12 mouse cellular contexts compared by ENCODE assay signal in genomic region chr7:110313392-110314055, GRCm38 (mm10).
DNase-seq lines count a peak whose midpoint lies in the region; ATAC-seq and TF ChIP-seq lines count a peak whose summit lies in the region.
"Had no signal": no experiment of that assay in that cellular context is flagged by ENCODE, and none has a peak within 500 bp of the region (broad histone marks: within the 10 kb centered on the region; RNA-seq: fewer than 3 reads in every experiment).

No protein-coding gene starts in this region.

- H3K9ac ChIP-seq in forebrain, embryonic 16.5 days (replicated peaks; ENCODE audit: low read depth, low read length), result no peak overlapping the region
- H3K9ac ChIP-seq: lung, embryonic 14.5 days had no signal

- no peak overlapping the region for H3K4me3 ChIP-seq in gastrocnemius, adult 2 months
- no peak overlapping the region for H3K4me3 ChIP-seq in forebrain, embryonic 16.5 days (replicated peaks; ENCODE audit: low read length)

- H3K4me1 ChIP-seq in forebrain, embryonic 16.5 days (replicated peaks; ENCODE audit: control insufficient read depth, insufficient read depth, low read length), result no peaks in the 10 kb centered on the region

- intact Hi-C loops in gastrocnemius, adult 2 months (cut with DNase I), result no loop called here

- no peak for DNase-seq in gastrocnemius, adult 2 months
- DNase-seq in gastrocnemius, adult 18-20 months (ENCODE audit: low spot score), result no peak
- peak; percentile 72 for DNase-seq in 3134 (ENCODE audit: extremely low read depth, insufficient read length, low spot score)
- no peak for DNase-seq in frontal cortex, postnatal 14 days (ENCODE audit: low spot score in 2 of 2)
- DNase-seq in T-cell, adult 2 months (ENCODE audit: low spot score), result no peak
- DNase-seq: gastrocnemius, postnatal 10 days; heart, postnatal 10 days; kidney, adult 11 months; lung, embryonic 14.5 days had no signal

- H3K27ac ChIP-seq in gastrocnemius, adult 2 months, result peak overlapping the region; percentile 32
- no peak overlapping the region for H3K27ac ChIP-seq in forebrain, embryonic 16.5 days (ENCODE audit: low read length)

- peaks cover 35% of the 10 kb centered on the region for H3K36me3 ChIP-seq in forebrain, embryonic 16.5 days (ENCODE audit: control insufficient read depth, insufficient read depth)

- ATAC-seq in common myeloid progenitor, adult 5-6 weeks (replicated peaks; ENCODE audit: low read depth, poor library complexity, severe bottlenecking), result peak; percentile 91
- ATAC-seq in megakaryocyte, adult 5-6 weeks (ENCODE audit: poor library complexity, severe bottlenecking), result peak; percentile 93
- ATAC-seq in forebrain, embryonic 16.5 days, result no peak

- no peak overlapping the region for H3K4me2 ChIP-seq in forebrain, embryonic 16.5 days (ENCODE audit: low read length)
- H3K4me2 ChIP-seq: lung, embryonic 14.5 days had no signal

- WGBS in forebrain, embryonic 16.5 days, result 95% methylated on average over 9 of the region's 9 CpGs

- H3K9me3 ChIP-seq in forebrain, embryonic 16.5 days (ENCODE audit: control insufficient read depth, low read length), result no peaks in the 10 kb centered on the region

- TF ChIP-seq CTCF in gastrocnemius, adult 2 months (IDR thresholded peaks at IDR 0.05), result no peak

- no peaks in the 10 kb centered on the region for H3K27me3 ChIP-seq in forebrain, embryonic 16.5 days (replicated peaks; ENCODE audit: control insufficient read depth, insufficient read depth, low read length)
